Mouse (Mus musculus) small intestine, adult 10 weeks (tissue): Measurements from ENCODE around the gene Clp1. TPM values are rescaled to one million over a fixed set of nuclear protein-coding genes. Genes with fewer than 3 reads are reported as not detected.

Source experiments
- polyA plus RNA-seq: library from polyadenylated mRNA; stranded (reverse); fragments of 350-450 nt; fragmentation: Illumina TruSeq; extraction: RNeasy Lipid Tissue Mini Kit (QIAGEN cat#74804); gene quantifications from one replicate; pipeline ENCODE4 v1.2.3, GENCODE M21; 2014; ENCODE audit warnings: low replicate concordance

Gene Clp1
- 24.1 TPM for polyA plus RNA-seq

GRCm38 (mm10) chr2:84727172-84727858 is at the start of gene Clp1:
TSS of gene Clp1 (minus strand) at chr2:84727350.

GRCm38 (mm10) chr2:84775241-84775640 is 48.1 kb upstream of the Clp1 start, which contains the start of gene Serping1:
TSS of gene Serping1 (minus strand) at chr2:84775444.

GRCm38 (mm10) chr2:84743561-84743960 is 16.4 kb upstream of the Clp1 start, which contains the start of gene Gm19426:
TSS of gene Gm19426 (minus strand) at chr2:84743655.

GRCm38 (mm10) chr2:84733579-84734300 is 6.6 kb upstream of the Clp1 start, which contains the start of gene Ypel4:
TSS of gene Ypel4 (plus strand) at chr2:84734058.

GRCm38 (mm10) chr2:84714811-84715561 is 12.2 kb downstream of the Clp1 start, which contains the start of gene Zdhhc5:
TSS of gene Zdhhc5 (minus strand) at chr2:84715180.

GRCm38 (mm10) chr2:84679016-84679415 is 48.1 kb downstream of the Clp1 start, which contains the start of gene Tmx2:
TSS of gene Tmx2 (minus strand) at chr2:84679140.

GRCm38 (mm10) chr2:84677968-84678880 is 48.9 kb downstream of the Clp1 start, which contains the start of the genes Gm28635 and Med19:
TSS of gene Gm28635 (minus strand) at chr2:84678041.
TSS of gene Med19 (plus strand) at chr2:84678402.

Other genes with a start within 250 kb of the Clp1 start
- gene Ctnnd1, start 76.6 kb downstream of the Clp1 start, polyA plus RNA-seq, result 411 TPM
- gene Btbd18, start 68.3 kb downstream of the Clp1 start, polyA plus RNA-seq, result not detected
- 10.8 TPM for gene Selenoh, start 56.6 kb downstream of the Clp1 start, polyA plus RNA-seq
- gene Gm28635, start 49.3 kb downstream of the Clp1 start, polyA plus RNA-seq, result not detected
- gene Med19, start 48.9 kb downstream of the Clp1 start, polyA plus RNA-seq, result 51.2 TPM
- gene Tmx2, start 48.2 kb downstream of the Clp1 start, polyA plus RNA-seq, result 75.6 TPM
- gene Zdhhc5, start 12.2 kb downstream of the Clp1 start, polyA plus RNA-seq, result 88.7 TPM
- 0.63 TPM for gene Ypel4, start 6.7 kb upstream of the Clp1 start, polyA plus RNA-seq
- gene Gm19426, start 16.3 kb upstream of the Clp1 start, polyA plus RNA-seq, result not detected
- gene Serping1, start 48.1 kb upstream of the Clp1 start, polyA plus RNA-seq, result 11.1 TPM
- gene Ube2l6, start 71.5 kb upstream of the Clp1 start, polyA plus RNA-seq, result 142 TPM
- not detected for gene Smtnl1, start 95.3 kb upstream of the Clp1 start, polyA plus RNA-seq
- gene Timm10, start 99.6 kb upstream of the Clp1 start, polyA plus RNA-seq, result 0.74 TPM
- 0.45 TPM for gene Slc43a1, start 111.5 kb upstream of the Clp1 start, polyA plus RNA-seq
- not detected for gene Rtn4rl2, start 159.4 kb upstream of the Clp1 start, polyA plus RNA-seq
- gene Slc43a3, start 209.2 kb upstream of the Clp1 start, polyA plus RNA-seq, result 20.7 TPM